Mouse (Mus musculus): ENCODE results near the gene Elavl2.

DNA sequence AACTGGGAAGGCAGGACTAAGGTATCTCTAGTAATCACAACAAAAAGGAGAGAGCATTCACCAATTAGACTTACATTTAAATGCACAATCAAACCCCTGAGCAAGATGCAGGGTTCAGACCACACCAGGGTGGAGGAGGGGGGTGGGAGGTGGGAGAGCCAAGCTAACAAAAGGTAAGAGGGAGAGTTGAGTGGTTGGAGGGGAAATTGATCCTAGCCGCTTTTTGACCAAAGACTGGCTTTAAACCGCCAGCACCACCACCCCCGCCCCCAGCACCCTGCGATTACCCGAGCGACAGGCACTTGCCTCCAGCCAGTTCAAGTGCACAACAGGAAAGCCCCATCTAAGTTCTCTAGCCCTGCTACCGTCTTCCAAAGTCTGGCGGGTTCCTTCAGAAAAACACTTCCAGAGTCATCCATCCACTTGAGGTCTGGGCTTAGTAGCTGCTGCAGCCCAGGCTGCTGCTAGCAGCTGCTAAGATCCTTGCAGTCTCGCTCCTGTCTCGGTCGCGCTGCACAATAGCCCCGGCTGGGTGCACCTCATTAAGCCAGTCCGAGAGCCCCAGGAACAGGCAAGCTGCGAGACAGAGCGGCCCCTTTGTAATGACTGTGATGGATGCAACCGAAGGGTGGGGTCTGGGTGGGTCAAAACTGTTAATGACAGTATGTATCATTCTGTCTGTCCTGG is 932 bp downstream of the Elavl2 start:
- TF ChIP-seq POLR2A (IDR thresholded peaks at IDR 0.05; ENCODE audit: borderline replicate concordance, extremely low read depth, insufficient read depth, insufficient read length, poor library complexity, severe bottlenecking): no peak
- TF ChIP-seq CTCF (IDR thresholded peaks at IDR 0.05; ENCODE audit: borderline replicate concordance, extremely low read depth, insufficient read depth, insufficient read length): no peak

Data from brain, embryonic 14.5 days (tissue).